Mouse (Mus musculus) heart, postnatal 36 days (tissue): ENCODE measurements around the gene Rcan1. TPM values are rescaled to one million over a fixed set of nuclear protein-coding genes. Genes with fewer than 3 reads are reported as not detected.

Experiments used
- DNase-seq, 2 experiments: peaks; one replicate each; pipeline ENCODE4 v3.0.0; 2021 to 2022
- intact Hi-C: fragments of 180-260 bp; cut with DNase I; formaldehyde crosslinking; loops from one replicate; pipeline ENCODE4 v1.15.1; 2025
- total RNA-seq, 2 experiments: library from RNA; stranded (reverse); gene quantifications; 2 replicates each; pipeline ENCODE4 v1.2.3; 2021

The Rcan1 gene
- total RNA-seq, 2 experiments from 2014 or later, result 50.8 to 99.4 TPM

DNA sequence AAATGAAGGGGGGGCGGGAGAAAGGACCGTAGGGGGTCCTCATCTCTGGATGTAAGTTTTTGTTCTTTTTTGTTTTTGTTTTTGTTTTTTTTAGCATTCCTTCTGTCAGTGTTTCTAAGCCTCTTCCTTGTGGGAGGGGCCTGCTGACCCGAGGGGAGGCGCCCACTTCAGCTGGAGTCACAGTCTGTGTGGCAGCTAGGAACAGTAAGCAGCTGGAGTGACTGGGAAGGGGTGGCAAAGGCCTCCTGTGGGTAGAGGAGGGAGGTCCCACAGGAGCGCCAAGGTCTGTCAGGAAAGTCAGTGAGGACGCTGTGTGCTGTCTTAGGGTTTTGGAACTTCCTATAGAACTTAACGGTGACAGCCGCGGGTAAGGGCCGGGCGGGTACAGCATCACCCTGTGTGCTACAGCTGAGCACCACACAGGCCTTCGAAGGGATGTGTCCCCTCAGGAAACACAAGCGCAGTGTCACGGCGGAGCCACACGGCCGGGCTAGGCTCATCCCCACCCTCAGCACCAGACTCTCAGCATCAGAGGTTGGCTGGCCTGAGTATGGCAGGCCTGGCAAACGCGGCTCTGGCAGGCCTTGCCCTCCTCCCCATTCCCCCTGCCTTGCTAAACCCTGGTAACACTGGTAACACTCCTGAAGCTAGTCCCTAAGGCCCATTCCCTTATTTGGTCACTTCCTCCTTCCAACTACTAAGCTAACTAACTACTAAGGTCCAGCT is 58.5 kb downstream of the Rcan1 start:
- no peak for DNase-seq
- intact Hi-C loops, result no loop called here

DNA sequence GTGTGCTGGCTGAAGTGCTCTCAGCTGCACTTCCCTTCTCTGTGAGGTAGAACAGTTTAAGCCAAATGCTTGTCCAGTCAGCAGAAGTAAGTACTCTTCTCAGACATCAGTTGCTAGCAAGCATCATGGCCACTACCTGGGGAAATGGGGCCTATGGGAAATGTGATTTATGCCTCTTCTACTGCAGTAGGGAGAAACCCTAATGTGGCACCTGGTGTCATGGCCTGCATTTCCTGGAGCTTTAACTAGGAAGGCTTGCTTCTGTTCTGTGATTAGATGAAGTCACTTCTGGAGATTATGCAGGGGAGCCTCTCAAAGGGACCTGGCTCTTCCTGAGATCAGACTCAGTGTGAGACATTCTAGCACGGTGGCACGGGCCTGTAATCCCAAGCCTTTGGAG is 60.3 kb downstream of the Rcan1 start:
- DNase-seq, result no peak
- intact Hi-C loops, result no loop called here

DNA sequence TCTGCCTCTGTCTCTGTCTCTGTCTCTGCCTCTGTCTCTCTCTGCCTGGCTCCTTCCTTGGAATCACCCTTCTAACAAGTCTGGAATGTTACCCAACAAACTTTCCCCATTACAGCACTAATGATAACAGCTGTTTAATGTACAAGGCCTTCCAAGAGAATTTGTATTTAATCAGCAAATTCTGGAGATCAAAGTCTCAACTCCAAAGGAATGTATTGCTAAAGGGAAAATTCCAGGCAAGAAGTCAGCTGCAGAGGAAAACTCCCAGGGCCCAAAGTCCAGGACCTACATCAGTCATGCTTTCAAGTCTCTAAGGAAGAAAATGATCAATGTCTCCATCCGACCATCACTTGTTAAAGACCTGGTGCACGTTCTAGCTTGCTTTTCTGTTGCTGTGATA is 62.8 kb downstream of the Rcan1 start:
- intact Hi-C loops, result no loop called here
- DNase-seq, result no peak

DNA sequence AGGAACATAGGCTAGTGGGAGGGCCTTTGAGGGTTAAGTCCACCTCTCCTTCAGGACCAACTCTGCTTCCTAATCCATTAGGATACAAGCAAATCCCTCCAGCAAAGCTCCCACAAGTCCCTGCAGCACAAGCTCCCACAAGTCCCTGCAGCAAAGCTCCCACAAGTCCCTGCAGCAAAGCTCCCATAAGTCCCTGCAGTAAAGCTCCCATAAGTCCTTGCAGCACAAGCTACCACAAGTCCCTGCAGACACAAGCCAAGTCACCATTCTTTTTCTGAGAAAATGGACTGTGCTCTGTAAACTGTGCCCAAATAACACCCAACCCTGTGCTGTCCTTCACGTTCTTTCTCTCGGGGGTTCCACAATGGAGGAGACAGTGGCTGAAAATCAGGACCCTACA is 66.5 kb downstream of the Rcan1 start:
- DNase-seq, result no peak
- intact Hi-C loops, result loop anchor here (2.0 kb wide), 1 partner anchor 19 kb away; no protein-coding TSS in a partner anchor

DNA sequence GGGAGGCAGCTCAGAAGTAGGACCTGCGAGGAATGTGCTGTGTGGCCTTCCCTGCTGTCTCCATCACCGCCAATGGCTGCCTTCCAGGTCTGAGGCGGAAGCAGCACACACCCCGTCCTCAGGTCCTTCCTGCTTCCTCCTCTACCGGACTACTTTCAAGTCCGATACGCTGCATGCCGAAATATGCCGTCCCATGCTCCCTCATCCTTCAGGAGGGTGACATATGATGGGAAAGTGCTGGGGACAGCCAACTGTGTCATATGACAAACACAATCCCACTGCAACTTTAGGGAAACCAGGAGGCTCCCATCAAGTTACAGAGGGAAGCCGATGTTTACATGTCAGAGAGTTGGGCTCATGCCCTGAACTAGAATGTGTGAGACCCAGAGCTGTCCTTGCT is 67.6 kb downstream of the Rcan1 start:
- intact Hi-C loops, result loop anchor here (2.0 kb wide), 1 partner anchor 26 kb away; no protein-coding TSS in a partner anchor
- peak; percentile 45 to 55 for DNase-seq

DNA sequence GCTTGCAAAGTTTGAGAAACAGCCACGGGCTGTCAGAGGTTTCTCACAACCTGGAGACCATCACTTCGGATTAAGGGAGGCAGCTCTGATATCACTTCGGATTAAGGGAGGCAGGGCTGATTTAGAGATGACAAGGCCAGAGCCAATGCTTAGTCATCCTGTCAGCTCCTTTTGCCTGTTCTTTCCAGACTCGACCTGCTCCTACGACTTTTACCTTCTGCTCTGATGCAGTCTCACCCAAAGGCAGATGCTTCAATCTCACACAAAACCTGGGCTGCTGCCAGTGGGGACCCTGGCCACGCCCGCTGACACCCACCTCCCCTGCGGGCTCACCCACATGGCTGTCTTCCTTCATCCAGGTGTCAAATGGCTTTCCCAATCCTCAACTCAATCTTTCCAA is 68.5 kb downstream of the Rcan1 start:
- DNase-seq, result no peak
- intact Hi-C loops, result loop anchor here (2.0 kb wide), 1 partner anchor 27 kb away; no protein-coding TSS in a partner anchor

DNA sequence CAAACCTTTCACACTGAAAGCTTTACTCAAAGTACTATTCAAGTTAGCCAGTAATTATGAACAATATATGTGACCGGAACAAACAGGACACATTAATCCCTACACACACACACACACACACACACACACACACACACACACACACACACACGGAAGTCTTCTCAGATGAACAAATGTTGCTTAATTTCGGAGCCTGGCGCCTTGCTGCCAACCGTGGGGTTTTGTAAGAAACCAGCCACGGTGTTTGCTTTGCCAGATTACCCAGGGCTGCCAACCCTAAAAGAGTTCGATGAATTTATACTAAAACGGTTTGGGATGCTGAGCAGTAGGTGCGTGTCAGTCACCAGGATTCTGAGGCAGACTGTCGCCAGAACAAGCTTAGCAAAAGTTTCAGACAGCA is 69.5 kb downstream of the Rcan1 start:
- DNase-seq, result no peak
- intact Hi-C loops, result no loop called here

DNA sequence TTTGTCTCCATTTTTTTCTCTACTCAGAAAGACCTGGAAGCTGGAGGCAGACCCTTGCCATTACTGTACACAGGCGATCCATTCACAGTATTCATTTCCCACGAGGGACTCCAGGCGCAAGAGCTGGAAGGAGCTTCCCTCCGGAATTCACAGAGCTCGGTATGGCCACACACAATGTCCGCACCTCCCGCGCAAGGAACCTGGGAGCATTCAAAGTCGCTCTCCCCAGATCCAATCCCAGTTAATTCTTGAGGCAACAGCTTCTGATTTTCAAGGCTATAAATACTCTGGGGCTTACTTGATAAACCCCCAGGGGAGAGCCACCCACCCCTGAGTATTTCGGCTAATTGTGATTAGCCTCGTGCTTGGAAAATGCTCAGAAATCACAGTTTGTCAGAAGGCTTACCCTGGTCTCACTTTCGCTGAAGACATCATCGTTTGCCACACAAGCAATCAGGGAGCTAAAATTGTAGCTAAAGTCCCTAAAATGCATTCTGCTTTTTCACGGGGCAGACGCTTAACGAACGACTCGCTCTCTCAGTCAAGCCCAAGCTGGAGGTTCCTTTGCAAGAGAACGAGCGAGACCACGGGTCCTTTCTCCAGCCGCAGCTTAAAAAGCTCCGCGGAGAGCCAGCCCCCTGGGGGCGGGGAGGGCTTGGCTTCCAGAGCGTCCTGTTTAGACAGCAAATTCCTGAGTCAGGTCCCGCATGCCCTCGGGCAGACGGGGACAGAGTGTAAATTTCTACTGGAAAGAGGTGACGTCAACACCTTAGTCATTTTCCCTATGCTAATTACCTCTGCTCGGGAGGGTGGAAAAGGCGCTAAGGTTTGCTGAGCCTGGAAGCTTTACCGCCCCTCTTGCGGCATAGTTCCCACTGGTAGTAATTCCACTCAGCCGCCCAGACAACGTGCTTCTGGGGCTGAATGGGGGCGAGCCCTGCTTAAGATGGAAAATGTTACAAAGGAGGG is 70.9 kb downstream of the Rcan1 start:
- intact Hi-C loops, result loop anchor here (2.0 kb wide), 2 partner anchors 17 to 45 kb away; no protein-coding TSS in a partner anchor
- DNase-seq, result peak; percentile 84 to 86

DNA sequence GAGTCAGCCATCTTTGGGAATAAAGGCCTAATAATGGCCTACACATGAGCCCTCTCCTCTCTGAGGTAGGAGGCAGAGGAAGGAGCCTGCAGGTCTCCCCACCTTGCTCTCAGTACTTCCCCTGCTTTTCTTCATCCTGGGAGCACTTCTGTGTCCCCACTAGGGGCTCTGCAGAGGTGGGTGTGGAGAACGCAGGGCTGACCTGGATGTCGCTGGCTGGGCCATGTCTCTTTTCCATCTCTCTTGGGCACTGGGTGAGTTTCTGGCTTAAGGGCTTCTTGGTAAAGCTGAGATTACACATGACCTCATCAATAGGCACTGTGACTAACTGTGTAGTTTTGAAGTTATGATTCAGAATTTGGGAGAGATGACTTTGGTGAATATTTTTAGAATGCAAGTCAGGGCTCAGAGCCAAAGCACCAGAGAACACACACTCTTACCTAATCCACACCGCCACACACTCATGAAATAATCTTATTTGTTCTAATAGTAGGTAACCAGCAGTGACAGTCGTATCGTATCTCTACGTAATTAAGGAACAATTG is 72.0 kb downstream of the Rcan1 start:
- intact Hi-C loops, result loop anchor here (2.0 kb wide), 2 partner anchors 18 to 46 kb away; no protein-coding TSS in a partner anchor
- DNase-seq, result no peak

DNA sequence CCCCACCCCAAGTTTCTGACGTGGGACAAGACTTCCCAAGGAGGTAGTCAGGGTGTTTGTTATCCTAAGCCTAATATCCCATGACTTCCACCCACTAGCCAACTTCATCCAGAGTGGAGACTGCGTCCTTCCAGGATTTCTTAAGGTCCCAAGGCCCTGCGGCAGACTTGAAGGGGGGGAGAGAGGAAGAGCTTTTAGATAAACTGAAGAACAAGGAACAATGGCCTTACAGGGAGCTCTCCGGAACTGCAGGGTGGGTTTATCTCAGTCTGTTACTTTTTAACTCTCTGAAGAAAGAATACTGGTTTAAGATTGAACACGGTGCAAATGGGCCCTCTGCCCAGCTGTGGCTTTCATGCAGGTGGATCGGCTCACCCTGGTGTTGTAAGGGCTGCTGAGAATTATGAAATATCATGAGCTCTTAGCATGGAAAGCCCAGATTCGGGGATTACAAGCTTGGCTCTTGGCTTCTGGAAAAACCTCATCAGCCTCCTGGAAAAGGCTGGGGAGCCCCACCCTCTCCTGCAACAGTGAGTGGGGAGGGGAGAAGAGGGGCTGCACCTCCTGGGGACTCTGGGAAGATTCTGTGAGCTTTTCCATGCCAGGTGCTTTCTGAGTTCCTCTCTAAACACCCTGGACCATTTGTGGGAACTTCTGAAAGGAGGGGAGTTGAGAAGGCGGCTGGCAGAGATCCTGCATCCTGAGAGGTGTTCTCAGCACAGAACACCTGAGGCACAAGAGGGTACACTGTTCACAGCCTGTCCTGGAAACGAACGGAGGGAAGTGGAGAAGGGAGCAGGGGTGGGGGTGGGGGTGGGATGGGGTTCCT is 72.7 kb downstream of the Rcan1 start:
- intact Hi-C loops, result loop anchor here (2.0 kb wide), 2 partner anchors 19 to 47 kb away; no protein-coding TSS in a partner anchor
- no peak for DNase-seq

DNA sequence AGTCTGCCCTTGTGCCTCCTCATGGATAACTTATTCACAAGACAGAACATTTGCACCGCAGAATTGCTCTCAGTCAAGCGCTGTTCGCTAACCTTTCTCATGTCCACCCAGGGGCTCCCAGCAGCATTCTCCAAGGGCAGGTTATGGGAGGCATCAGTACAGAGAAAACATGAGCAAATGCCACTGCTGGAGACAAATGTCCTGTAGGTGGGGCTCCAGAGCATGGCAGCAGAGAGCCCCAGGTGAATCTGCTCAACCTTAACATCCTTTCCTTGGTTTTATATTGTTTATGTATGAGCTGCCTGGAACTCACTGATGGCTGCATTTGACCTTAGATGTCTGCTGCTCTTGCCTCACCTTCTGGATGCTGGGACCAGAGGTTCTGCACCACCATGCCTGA is 76.9 kb downstream of the Rcan1 start:
- intact Hi-C loops, result no loop called here
- DNase-seq, result no peak

DNA sequence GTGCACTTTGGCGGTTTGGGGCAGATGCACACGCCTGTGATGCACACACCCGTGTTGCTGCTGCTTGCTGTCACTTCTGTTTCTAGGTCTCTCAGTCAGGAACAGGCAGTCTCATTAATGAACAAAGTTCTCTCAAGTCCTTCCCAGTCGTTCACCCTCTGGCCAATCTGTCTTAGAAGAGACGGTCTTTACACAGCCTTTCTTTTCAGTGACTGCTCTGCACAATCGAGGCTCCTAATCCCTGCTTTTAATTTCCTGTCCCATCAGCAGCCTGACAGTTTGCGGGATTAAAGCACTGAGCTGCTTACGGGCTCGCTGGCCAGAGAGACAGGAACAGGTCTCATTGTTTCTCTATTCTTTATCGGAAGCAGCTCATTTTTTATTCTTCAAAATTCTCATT is 83.0 kb downstream of the Rcan1 start:
- intact Hi-C loops, result no loop called here
- DNase-seq, result no peak

DNA sequence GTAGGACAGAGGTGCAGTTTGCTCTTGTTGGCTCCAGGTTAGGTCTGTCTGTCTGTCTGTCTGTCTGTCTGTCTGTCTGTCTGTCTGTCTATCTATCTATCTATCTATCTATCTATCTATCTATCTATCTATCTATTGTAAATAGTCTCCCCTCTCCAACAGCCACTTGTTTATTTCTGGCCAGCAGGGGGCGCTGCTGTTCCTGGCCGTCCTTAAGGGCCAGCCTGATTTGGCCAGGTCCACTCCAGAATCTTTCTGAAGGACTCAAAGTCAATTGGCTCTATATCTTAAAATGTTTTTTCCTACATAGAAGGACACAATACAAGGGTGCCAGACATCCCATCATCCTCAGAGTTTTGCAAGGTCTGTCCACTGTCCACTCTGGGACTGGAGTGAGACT is 85.6 kb downstream of the Rcan1 start:
- intact Hi-C loops, result loop anchor here (1.0 to 2.0 kb wide), 4 partner anchors 44 to 93 kb away; no protein-coding TSS in a partner anchor
- DNase-seq, result peak; percentile 81 to 90

DNA sequence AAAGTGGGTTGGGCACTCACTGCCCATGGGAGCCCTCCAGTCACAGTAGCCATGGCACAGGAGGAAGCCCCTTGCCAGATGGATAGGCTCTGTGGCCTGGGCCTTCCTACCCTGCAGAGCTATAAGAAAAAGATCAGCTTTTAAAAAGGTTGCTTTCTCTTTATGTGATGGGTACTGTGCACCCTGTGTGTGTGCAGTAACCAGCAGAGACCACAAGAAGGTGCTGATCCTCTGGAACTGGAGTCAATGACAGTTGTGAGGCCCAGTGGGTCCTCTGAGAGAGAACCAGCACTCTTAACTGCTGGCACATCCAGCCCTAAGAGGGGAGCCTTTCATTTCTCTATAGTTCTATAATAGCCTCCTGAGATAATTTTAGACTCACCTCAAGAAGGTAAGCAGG is 87.3 kb downstream of the Rcan1 start:
- intact Hi-C loops, result no loop called here
- no peak for DNase-seq

DNA sequence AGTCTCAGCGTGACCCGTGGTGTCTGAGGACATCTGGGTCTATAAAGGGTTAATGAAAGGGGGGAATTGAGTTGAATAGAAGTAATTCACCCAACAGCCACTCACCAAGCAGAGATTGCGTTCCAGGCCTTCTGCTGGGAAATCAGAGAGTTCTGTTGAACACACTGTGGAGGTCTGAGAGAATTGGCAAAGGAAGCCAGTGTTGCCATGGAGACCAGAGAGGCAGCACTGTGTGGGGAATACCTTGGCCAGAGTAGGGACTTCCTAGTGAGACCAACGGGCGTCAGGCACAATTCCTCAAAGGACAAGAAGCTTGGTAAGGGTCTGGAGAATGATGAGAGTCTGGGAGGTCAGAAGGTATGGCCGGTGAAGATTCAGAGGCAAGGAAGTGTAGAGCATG is 88.2 kb downstream of the Rcan1 start:
- DNase-seq, result no peak
- intact Hi-C loops, result no loop called here

DNA sequence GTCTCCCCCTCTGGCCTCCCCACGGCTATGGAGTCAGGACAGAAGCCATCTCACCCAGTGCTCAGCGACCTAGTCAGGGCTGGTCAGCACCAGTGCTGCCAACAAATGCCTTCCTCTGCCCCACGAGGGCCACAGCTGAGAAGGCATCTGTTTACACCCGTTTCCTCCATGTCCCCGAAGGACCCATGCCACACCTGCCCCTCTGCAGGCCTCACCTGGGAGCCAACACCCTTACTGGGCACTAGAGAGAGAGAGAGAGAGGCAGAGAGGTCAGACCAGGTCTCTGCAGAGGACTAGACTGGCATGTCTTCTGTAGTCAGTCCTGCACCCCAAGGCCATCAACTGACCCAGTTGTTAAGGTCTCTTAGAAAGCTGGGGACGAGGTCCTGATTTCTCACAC is 89.6 kb downstream of the Rcan1 start:
- DNase-seq, result no peak
- intact Hi-C loops, result no loop called here

DNA sequence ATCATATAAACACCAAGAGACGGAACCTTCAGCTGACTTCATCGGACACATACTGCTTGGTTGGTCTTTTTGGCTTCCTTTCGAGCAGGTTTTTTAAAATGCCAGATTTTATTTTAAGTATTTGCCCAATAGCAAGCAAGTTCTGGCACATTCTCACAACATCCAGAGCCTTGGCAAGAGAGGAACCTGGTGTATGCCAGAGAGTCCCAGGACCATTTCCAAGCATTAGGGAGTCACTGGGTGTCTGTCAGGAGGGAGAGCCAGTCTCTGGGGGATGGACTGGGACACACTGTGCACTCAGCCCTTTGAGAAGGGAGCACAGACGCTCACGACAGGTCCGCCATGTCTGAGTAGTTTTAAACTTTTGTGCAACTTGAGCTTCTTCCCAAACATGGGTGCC is 93.7 kb downstream of the Rcan1 start:
- peak; percentile 31 for DNase-seq
- intact Hi-C loops, result no loop called here

DNA sequence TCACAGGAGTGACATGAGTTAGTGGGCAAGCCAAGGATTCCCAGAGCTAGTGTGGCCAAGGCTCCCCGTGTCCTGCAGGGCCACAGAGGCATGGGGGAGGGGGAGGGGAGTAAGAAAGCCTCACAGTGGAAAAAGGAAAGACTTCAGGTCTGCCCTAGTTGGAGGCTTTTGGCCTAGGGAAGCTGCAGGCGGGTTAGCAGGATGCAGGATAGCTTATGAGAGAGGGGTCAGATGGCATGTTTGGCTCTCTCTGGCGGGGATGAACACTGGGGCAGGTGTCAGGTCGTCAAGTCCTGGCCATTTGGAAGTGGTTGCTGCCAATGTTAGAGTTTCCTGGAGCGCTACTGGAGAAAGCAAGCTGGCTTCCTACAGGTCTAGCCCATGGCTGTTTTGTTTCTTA is 99.0 kb downstream of the Rcan1 start:
- intact Hi-C loops, result no loop called here

DNA sequence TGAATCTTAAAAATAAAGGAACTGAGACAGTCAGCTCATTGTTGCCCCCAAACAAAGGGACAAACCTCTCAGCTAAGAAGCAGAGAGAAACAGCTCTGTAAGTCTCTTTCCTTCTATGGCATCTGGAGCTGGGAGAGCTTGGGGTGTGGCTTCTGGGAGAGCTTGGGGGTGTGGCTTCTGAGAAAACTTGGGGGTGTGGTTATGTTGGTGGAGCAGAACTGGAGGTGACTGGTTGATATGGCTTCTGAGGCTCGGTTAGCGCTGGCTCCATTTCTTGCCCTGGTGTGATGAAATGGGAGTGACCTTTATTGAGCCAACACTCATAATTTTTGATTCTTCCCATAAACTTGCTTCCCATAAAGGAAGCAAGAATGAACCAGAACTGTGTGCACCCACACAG is 101.4 kb downstream of the Rcan1 start:
- intact Hi-C loops, result no loop called here
- DNase-seq, result no peak

More for the DNA sequence above, 99.0 kb downstream of the Rcan1 start:
- DNase-seq, result no peak

DNA sequence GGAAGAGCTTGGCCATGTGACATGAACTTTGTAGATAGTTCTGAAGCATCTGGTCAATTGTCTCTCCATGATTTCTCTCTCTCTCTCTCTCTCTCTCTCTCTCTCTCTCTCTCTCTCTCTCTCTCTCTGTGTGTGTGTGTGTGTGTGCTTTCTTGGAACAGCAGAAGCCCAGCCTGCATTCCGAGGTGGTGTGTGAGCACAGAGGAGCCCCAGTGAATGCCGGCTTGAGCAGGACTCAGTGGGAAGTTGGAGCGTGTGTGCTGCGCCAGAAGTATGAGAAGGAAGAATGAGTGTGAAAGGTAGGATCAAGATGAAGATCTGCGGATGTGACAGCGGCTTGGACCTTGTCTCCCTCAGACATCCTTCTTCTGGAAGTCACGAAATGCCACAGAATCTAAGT is 105.2 kb downstream of the Rcan1 start:
- DNase-seq, result no peak
- intact Hi-C loops, result no loop called here
